15 mouse cellular contexts compared by ENCODE assay signal in the genomic region with DNA sequence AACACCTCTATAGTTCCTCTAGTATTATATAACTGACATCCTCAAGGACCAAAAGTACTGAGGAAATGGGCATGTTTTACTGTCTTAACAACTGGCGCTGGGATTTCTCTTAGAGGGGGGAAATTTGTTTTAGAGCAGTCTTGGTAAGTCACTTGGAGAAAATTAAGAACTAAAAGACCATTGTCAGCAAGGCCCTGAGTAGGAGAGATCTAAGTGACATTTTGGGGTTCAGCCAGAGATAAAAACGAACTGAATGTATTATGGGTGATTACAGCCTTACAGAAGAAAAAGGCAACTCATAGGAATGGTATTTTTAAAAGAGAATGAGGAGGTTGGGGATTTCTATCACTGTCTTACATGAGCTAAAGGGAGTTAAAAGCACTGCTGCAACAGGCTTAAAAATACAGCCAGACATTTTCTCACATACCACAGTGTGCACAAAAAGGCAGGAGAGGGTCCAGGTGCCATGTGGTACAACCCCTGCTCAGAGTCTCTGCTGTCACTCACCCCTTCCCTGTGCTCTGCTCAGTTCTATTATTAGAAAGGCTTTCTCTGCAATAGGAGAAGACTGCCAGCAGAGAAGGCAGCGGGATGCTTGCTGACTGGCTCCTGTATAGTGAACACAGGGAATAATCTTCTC.
A peak's percentile ranks its signal among the peaks of the same experiment; 100 is the strongest.
DNase-seq lines count a peak whose midpoint lies in the region; ATAC-seq lines count a peak whose summit lies in the region.
"Had no signal": no experiment of that assay in that cellular context is flagged by ENCODE, and none has a peak within 500 bp of the region (broad histone marks: within the 10 kb centered on the region; RNA-seq: fewer than 3 reads in every experiment).

No protein-coding gene starts in this region.

- peak; percentile 5 to 22 for DNase-seq in cerebellum, postnatal 10 days
- DNase-seq in cerebellum, adult 11 months, result no peak
- no peak for DNase-seq in heart, adult 9 months (ENCODE audit: low spot score in 2 of 2)
- DNase-seq in left cerebral cortex, postnatal 25 days (ENCODE audit: low spot score in 2 of 2), result peak; percentile 19 to 66
- DNase-seq: adrenal gland, adult 2 months; kidney, adult 18-20 months; kidney, postnatal 4 days; lung, embryonic 14.5 days; retina, postnatal 1 day had no signal

- peak; percentile 55; the same call in 1 of the 2 replicates for ATAC-seq in heart, embryonic 16.5 days (replicated peaks; ENCODE audit: extremely low read depth, insufficient read depth, low FRiP score)
- peak; percentile 66; the same call in 1 of the 2 replicates for ATAC-seq in midbrain, embryonic 15.5 days (replicated peaks)
- no peak for ATAC-seq in midbrain, embryonic 13.5 days
- no peak for ATAC-seq in monocyte, adult 5-6 weeks (replicated peaks; ENCODE audit: insufficient number of reproducible peaks, low FRiP score, low TSS enrichment, poor library complexity, severe bottlenecking)

- intact Hi-C loops in left cerebral cortex, postnatal 25 days (cut with DNase I), result no loop called here

- no peak overlapping the region for H3K9ac ChIP-seq in heart, embryonic 16.5 days (ENCODE audit: low read length)
- H3K9ac ChIP-seq in midbrain, embryonic 15.5 days, result no peak overlapping the region
- H3K9ac ChIP-seq in midbrain, embryonic 13.5 days (replicated peaks), result no peak overlapping the region
- H3K9ac ChIP-seq: limb, embryonic 15.5 days; lung, embryonic 14.5 days; neural tube, embryonic 12.5 days had no signal

- WGBS in heart, embryonic 16.5 days, result 35% methylated on average over 3 of the region's 3 CpGs
- WGBS in midbrain, embryonic 15.5 days, result 66% methylated on average over 3 of the region's 3 CpGs
- WGBS in midbrain, embryonic 13.5 days, result 75% methylated on average over 3 of the region's 3 CpGs

- no peak overlapping the region for H3K27ac ChIP-seq in heart, embryonic 16.5 days (ENCODE audit: low read length)
- H3K27ac ChIP-seq in midbrain, embryonic 15.5 days, result no peak overlapping the region
- no peak overlapping the region for H3K27ac ChIP-seq in midbrain, embryonic 13.5 days
- H3K27ac ChIP-seq: limb, embryonic 15.5 days; neural tube, embryonic 12.5 days had no signal

- no peaks in the 10 kb centered on the region for H3K36me3 ChIP-seq in heart, embryonic 16.5 days (ENCODE audit: control insufficient read depth, insufficient read depth)
- H3K36me3 ChIP-seq in midbrain, embryonic 15.5 days (replicated peaks), result no peaks in the 10 kb centered on the region
- H3K36me3 ChIP-seq in midbrain, embryonic 13.5 days, result no peaks in the 10 kb centered on the region
- H3K36me3 ChIP-seq: limb, embryonic 15.5 days; neural tube, embryonic 12.5 days had no signal

- peaks cover 5% of the 10 kb centered on the region; the same call in 1 of the 2 replicates for H3K4me1 ChIP-seq in heart, embryonic 16.5 days (ENCODE audit: control insufficient read depth, insufficient read depth, low read length)
- no peaks in the 10 kb centered on the region for H3K4me1 ChIP-seq in midbrain, embryonic 15.5 days
- H3K4me1 ChIP-seq in midbrain, embryonic 13.5 days (replicated peaks), result no peaks in the 10 kb centered on the region
- H3K4me1 ChIP-seq: limb, embryonic 15.5 days; neural tube, embryonic 12.5 days had no signal

- H3K9me3 ChIP-seq in heart, embryonic 16.5 days (replicated peaks; ENCODE audit: control insufficient read depth, low read length), result no peaks in the 10 kb centered on the region
- H3K9me3 ChIP-seq in midbrain, embryonic 15.5 days, result no peaks in the 10 kb centered on the region
- no peaks in the 10 kb centered on the region for H3K9me3 ChIP-seq in midbrain, embryonic 13.5 days
- H3K9me3 ChIP-seq: limb, embryonic 15.5 days; neural tube, embryonic 12.5 days had no signal

- H3K4me3 ChIP-seq in heart, embryonic 16.5 days (ENCODE audit: low read length), result no peak overlapping the region
- no peak overlapping the region for H3K4me3 ChIP-seq in midbrain, embryonic 15.5 days
- no peak overlapping the region for H3K4me3 ChIP-seq in midbrain, embryonic 13.5 days (replicated peaks)
- H3K4me3 ChIP-seq: limb, embryonic 15.5 days; neural tube, embryonic 12.5 days had no signal

- H3K4me2 ChIP-seq in heart, embryonic 16.5 days (ENCODE audit: low read depth, low read length), result no peak overlapping the region
- no peak overlapping the region for H3K4me2 ChIP-seq in midbrain, embryonic 15.5 days
- no peak overlapping the region for H3K4me2 ChIP-seq in midbrain, embryonic 13.5 days (replicated peaks)
- H3K4me2 ChIP-seq: limb, embryonic 15.5 days; lung, embryonic 14.5 days; neural tube, embryonic 12.5 days had no signal

- no peaks in the 10 kb centered on the region for H3K27me3 ChIP-seq in heart, embryonic 16.5 days (ENCODE audit: control insufficient read depth, insufficient read depth, low read length)
- H3K27me3 ChIP-seq in midbrain, embryonic 15.5 days (replicated peaks), result no peaks in the 10 kb centered on the region
- no peaks in the 10 kb centered on the region for H3K27me3 ChIP-seq in midbrain, embryonic 13.5 days
- H3K27me3 ChIP-seq: limb, embryonic 15.5 days; neural tube, embryonic 12.5 days had no signal

Comparison
In these comparisons a context has a peak if more than half of its experiments do, and no peak if none do; other contexts are left out.
1. DNase-seq: peak in cerebellum, postnatal 10 days (2 of 2) and left cerebral cortex, postnatal 25 days (2 of 2); none in cerebellum, adult 11 months (single experiment) and heart, adult 9 months (0 of 2).
2. ATAC-seq: peak in heart, embryonic 16.5 days (single experiment) and midbrain, embryonic 15.5 days (single experiment); none in midbrain, embryonic 13.5 days (single experiment) and monocyte, adult 5-6 weeks (single experiment).